Mouse (Mus musculus) CH12.LX (cell line): Measurements from ENCODE around the gene Trim15. TPM values are rescaled to one million over a fixed set of nuclear protein-coding genes. Genes with fewer than 3 reads are reported as not detected.

ENCODE experiments used
- DNase-seq: peaks from one replicate; pipeline ENCODE4 v3.0.0-alpha.2; 2013; ENCODE audit errors: extremely low read depth
- H3K27ac ChIP-seq: 2 replicates; pipeline ENCODE4 v1.5.1; 2012; ENCODE audit warnings: low read depth, mild to moderate bottlenecking, control low read depth, moderate library complexity; ENCODE audit not compliant: insufficient read depth
- H3K27me3 ChIP-seq: replicated peaks from 2 replicates; pipeline ENCODE3; 2012; ENCODE audit warnings: inconsistent platforms
- H3K36me3 ChIP-seq, 2 experiments: replicated peaks in 1 of 2; 2 replicates each; pipeline versions ENCODE3 to v1.6.1; 2012; ENCODE audit warnings: inconsistent platforms in 1 of 2, low read length in 1 of 2, mild to moderate bottlenecking in 1 of 2, mixed read lengths in 1 of 2, moderate library complexity in 1 of 2; ENCODE audit not compliant: control insufficient read depth in 1 of 2, insufficient read depth in 1 of 2
- H3K4me1 ChIP-seq, 2 experiments: 2 replicates each; pipeline ENCODE4 v1.6.1; 2012; ENCODE audit warnings: inconsistent platforms in 1 of 2, moderate library complexity in 1 of 2; ENCODE audit not compliant: insufficient read depth in 2 of 2, control insufficient read depth in 1 of 2
- H3K4me2 ChIP-seq: 2 replicates; pipeline ENCODE4 v1.6.1; 2012; ENCODE audit warnings: low read depth, mild to moderate bottlenecking, control low read depth; ENCODE audit not compliant: poor library complexity, insufficient read depth, severe bottlenecking
- H3K4me3 ChIP-seq, 3 experiments: fragments of 150-350 bp in 1 of 3; sonication (generic) in 1 of 3; replicated peaks in 1 of 3; 2 replicates each; pipeline versions ENCODE3 to v1.5.1; 2011 to 2012; ENCODE audit warnings: low read depth in 2 of 3, low read length in 2 of 3, mild to moderate bottlenecking in 2 of 3, moderate library complexity in 2 of 3, control low read depth in 1 of 3, improper control_type of control experiment in 1 of 3, inconsistent platforms in 1 of 3, mixed read lengths in 1 of 3; ENCODE audit not compliant: poor library complexity in 1 of 3
- H3K79me2 ChIP-seq: replicated peaks from 2 replicates; pipeline ENCODE4 v1.6.1; 2012; ENCODE audit warnings: mild to moderate bottlenecking, moderate library complexity; ENCODE audit not compliant: control insufficient read depth, poor library complexity, insufficient read depth, severe bottlenecking; ENCODE audit errors: extremely low read depth
- H3K9ac ChIP-seq: 2 replicates; pipeline ENCODE4 v1.6.1; 2012; ENCODE audit warnings: low read depth, mild to moderate bottlenecking, control low read depth, moderate library complexity; ENCODE audit not compliant: insufficient read depth
- H3K9me3 ChIP-seq: replicated peaks from 2 replicates; pipeline ENCODE3; 2012; ENCODE audit warnings: low read length, inconsistent platforms, mixed read lengths
- E2F4 ChIP-seq: IDR thresholded peaks from 2 replicates; pipeline ENCODE4 v1.6.1; 2011; ENCODE audit warnings: low read depth, low read length, improper control_type of control experiment; ENCODE audit not compliant: insufficient replicate concordance
- ETS1 ChIP-seq: conservative IDR thresholded peaks from 2 replicates; pipeline ENCODE4 v1.6.1; 2012; ENCODE audit warnings: low read depth, mild to moderate bottlenecking, inconsistent platforms, low read length, improper control_type of control experiment, moderate library complexity
- GABPA ChIP-seq: IDR thresholded peaks from 2 replicates; pipeline ENCODE4 v1.6.1; 2012; ENCODE audit warnings: low read depth, low read length, improper control_type of control experiment, inconsistent platforms; ENCODE audit not compliant: insufficient replicate concordance
- IRF4 ChIP-seq: IDR thresholded peaks from 2 replicates; pipeline ENCODE4 v1.6.1; 2014; ENCODE audit warnings: low read depth, mild to moderate bottlenecking, inconsistent platforms, low read length, improper control_type of control experiment
- KAT2A ChIP-seq: IDR thresholded peaks from 2 replicates; pipeline ENCODE4 v1.6.1; 2012; ENCODE audit warnings: low read length, improper control_type of control experiment, inconsistent platforms; ENCODE audit not compliant: insufficient replicate concordance
- MEF2A ChIP-seq: IDR thresholded peaks from 2 replicates; pipeline ENCODE4 v1.6.1; 2014; ENCODE audit warnings: low read depth, mild to moderate bottlenecking, inconsistent platforms, low read length, improper control_type of control experiment, borderline replicate concordance
- MXI1 ChIP-seq: IDR thresholded peaks from 2 replicates; pipeline ENCODE4 v1.6.1; 2011; ENCODE audit warnings: mild to moderate bottlenecking, low read depth, low read length, improper control_type of control experiment
- NRF1 ChIP-seq: IDR thresholded peaks from 2 replicates; pipeline ENCODE4 v1.6.1; 2014; ENCODE audit warnings: low read depth, mild to moderate bottlenecking, inconsistent platforms, low read length, improper control_type of control experiment, moderate library complexity
- PAX5 ChIP-seq: IDR thresholded peaks from 2 replicates; pipeline ENCODE4 v1.6.1; 2012; ENCODE audit warnings: low read length, inconsistent platforms, mixed read lengths
- POLR2A ChIP-seq: IDR thresholded peaks from 2 replicates; pipeline ENCODE4 v1.6.1; 2011; ENCODE audit warnings: low read depth, mild to moderate bottlenecking, improper control_type of control experiment, low read length
- RAD21 ChIP-seq: IDR thresholded peaks from 2 replicates; pipeline ENCODE4 v1.6.1; 2011; ENCODE audit warnings: low read depth, mild to moderate bottlenecking, low read length, improper control_type of control experiment, moderate library complexity
- RCOR1 ChIP-seq: conservative IDR thresholded peaks from 2 replicates; pipeline ENCODE4 v1.6.1; 2012; ENCODE audit warnings: low read depth, mild to moderate bottlenecking, inconsistent platforms, low read length, improper control_type of control experiment
- TBP ChIP-seq: conservative IDR thresholded peaks from 2 replicates; pipeline ENCODE4 v1.6.1; 2011; ENCODE audit warnings: low read depth, low read length, improper control_type of control experiment
- TCF12 ChIP-seq: IDR thresholded peaks from 2 replicates; pipeline ENCODE4 v1.6.1; 2014; ENCODE audit warnings: low read depth, mild to moderate bottlenecking, inconsistent platforms, low read length, improper control_type of control experiment
- UBTF ChIP-seq: IDR thresholded peaks from 2 replicates; pipeline ENCODE4 v1.6.1; 2012; ENCODE audit warnings: low read depth, mild to moderate bottlenecking, inconsistent platforms, low read length, improper control_type of control experiment, moderate library complexity
- dilution Hi-C: fragments of 300-500 bp; cut with MboI; formaldehyde crosslinking; loops from 2 replicates; pipeline ENCODE4 v1.14.3; 2020; ENCODE audit warnings: low sequenced_read_pairs; ENCODE audit not compliant: extremely low pct_unique_long_range_greater_than_20kb, extremely low pct_ligation_motif_present
- in situ Hi-C: fragments of 300-500 bp; cut with MboI; formaldehyde crosslinking; loops from 3 replicates; pipeline ENCODE4 v1.14.3; 2019; ENCODE audit warnings: low sequenced_read_pairs, low pct_ligation_motif_present, low pct_unique_long_range_greater_than_20kb, mixed read lengths
- polyA plus RNA-seq: library from polyadenylated mRNA; unstranded; fragments of >175 nt; gene quantifications from 2 replicates; pipeline ENCODE4 v1.2.1, GENCODE M21; 2012; ENCODE audit warnings: low read depth; ENCODE audit not compliant: insufficient read length
- total RNA-seq, 2 experiments: library from RNA; depleted of rRNA; stranded (reverse); fragments of 300-350 nt in 1 of 2; fragments of >200 nt in 1 of 2; gene quantifications; 2 replicates each; pipeline ENCODE4 v1.2.3; 2012 to 2014

Trim15 gene
- total and polyA plus RNA-seq, 3 experiments: not detected

DNA sequence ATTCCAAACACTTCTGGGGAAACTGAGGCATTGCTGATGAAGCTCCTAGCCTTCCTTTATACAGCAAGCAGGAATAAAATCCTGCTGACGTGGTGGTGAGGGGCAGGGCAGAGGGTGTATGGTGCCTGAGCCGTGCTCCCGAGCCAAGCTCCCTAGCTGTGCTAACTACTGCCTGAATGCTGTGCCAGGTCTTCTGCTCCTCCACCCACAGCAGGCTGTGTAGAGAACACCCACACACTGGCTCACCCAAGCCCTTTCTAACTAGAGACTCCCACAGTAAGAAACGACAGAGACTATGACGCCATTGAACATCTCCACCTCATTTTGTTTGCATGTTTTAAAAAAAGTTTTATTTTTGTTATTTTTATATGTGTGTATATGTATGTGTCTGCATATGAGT, 33.0 kb upstream of the Trim15 start:
- Histone ChIP-seq H3K4me2 (no peak overlapping the region), H3K9me3 (no peaks in the 10 kb centered on the region), H3K27me3 (no peaks in the 10 kb centered on the region), H3K79me2 (no peaks in the 10 kb centered on the region), H3K9ac (no peak overlapping the region), H3K4me1 (no peaks in the 10 kb centered on the region), H3K27ac (no peak overlapping the region), H3K4me3 (no peak overlapping the region), H3K36me3 (no peaks in the 10 kb centered on the region)
- in situ Hi-C loops: no loop called here
- TF ChIP-seq NRF1 (no peak), RCOR1 (no peak), UBTF (no peak), MEF2A (no peak), MXI1 (no peak), KAT2A (no peak), PAX5 (no peak), ETS1 (no peak), TCF12 (no peak), RAD21 (no peak)
- DNase-seq: no peak
- dilution Hi-C loops: no loop called here

DNA sequence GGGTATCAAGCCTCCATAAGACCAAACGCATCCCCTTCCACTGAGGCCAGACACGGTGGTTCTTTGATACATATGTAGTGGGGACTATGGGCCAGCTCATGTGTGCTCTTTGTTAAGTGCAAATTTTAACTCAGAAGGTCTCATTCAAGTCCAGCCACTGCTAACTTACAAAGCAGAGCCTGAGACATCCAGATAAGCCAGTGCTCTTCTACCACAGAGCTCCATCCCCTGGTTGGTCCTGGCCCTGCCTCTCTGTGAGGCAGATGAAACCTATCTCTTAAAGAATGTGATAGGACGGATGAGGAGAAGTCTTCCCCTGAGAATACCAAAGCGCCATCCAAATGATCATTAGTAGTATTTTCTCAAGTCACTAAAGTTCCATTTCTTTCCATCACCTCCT, 32.4 kb upstream of the Trim15 start:
- H3K4me3 ChIP-seq: no peak overlapping the region
- no peaks in the 10 kb centered on the region for H3K27me3 ChIP-seq
- no peaks in the 10 kb centered on the region for H3K79me2 ChIP-seq
- H3K9me3 ChIP-seq: no peaks in the 10 kb centered on the region
- dilution Hi-C loops (no loop called here), in situ Hi-C loops (loop anchor here (10.0 kb wide), 1 partner anchor 165 kb away; no protein-coding TSS in a partner anchor)
- no peak for DNase-seq
- no peaks in the 10 kb centered on the region for H3K4me1 ChIP-seq
- H3K9ac ChIP-seq: no peak overlapping the region
- no peak overlapping the region for H3K4me2 ChIP-seq
- no peak overlapping the region for H3K27ac ChIP-seq
- no peaks in the 10 kb centered on the region for H3K36me3 ChIP-seq
- TF ChIP-seq POLR2A: no peak
- TF ChIP-seq GABPA: no peak
- no peak for TF ChIP-seq E2F4
- TF ChIP-seq TBP: no peak
- TF ChIP-seq IRF4: no peak
